Mouse (Mus musculus): ENCODE measurements around the gene Rasgrf1. TPM values are rescaled to one million over a fixed set of nuclear protein-coding genes. Genes with fewer than 3 reads are reported as not detected.

Gene Rasgrf1
- polyA plus RNA-seq, 1 experiment = 0.03 TPM

DNA sequence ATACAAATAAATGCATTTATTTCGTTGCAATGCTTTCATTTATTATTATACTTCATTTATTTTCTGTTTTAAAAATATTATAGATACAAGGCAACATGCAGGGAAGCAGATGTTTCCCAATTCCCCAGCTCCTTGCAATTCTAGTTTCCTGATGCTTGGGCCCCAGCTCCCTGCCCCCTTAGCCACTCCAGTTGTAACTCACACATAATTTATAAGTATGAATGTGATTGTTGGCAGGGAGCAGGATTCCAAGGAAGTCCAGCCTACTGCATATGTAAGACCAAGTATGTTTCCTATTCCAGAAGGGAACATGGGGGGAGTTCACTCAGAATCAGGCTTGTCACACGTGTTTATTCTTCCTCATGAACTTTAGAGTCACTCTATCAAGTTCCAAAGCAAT lies 102.1 kb downstream of the Rasgrf1 start:
- no peaks in the 10 kb centered on the region for H3K4me1 ChIP-seq (ENCODE audit: control insufficient read depth, insufficient read depth, low read length)
- 48% methylated on average over 2 of the region's 2 CpGs for WGBS
- no peak overlapping the region for H3K4me3 ChIP-seq (ENCODE audit: insufficient read depth, low read depth, low read length)
- TF ChIP-seq CTCF (conservative IDR thresholded peaks at IDR 0.05; ENCODE audit: insufficient read depth, insufficient read length, low read depth, low read length) (no peak), POLR2A (IDR thresholded peaks at IDR 0.05; ENCODE audit: low read depth, low read length) (no peak)
- no peaks in the 10 kb centered on the region for H3K27me3 ChIP-seq (replicated peaks; ENCODE audit: control insufficient read depth, insufficient read depth, low read length)
- DNase-seq = peak; percentile 37
- H3K36me3 ChIP-seq (ENCODE audit: control insufficient read depth, insufficient read depth, low read length) = no peaks in the 10 kb centered on the region
- H3K27ac ChIP-seq (ENCODE audit: insufficient read depth, low read depth, low read length) = no peak overlapping the region

DNA sequence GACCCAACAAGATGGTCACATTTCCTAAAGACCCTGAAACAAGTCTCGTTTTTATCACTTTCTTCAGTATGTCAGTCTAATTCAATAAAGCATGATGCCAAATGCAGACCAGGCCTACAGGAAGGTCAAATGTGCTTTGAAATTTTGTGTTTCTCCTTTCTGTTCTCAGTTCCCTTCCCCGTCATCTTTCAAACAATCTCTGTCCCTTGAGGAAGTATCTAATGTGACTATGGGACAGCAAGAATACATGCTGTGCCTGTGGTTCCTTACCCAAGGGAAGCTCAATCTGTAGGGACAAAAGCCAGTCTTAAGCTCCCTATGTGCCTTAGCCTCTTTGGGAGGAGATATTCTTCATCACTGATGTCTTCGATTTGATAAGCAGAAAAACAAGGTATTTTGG lies 104.9 kb downstream of the Rasgrf1 start:
- WGBS = 88% methylated on average over 3 of the region's 3 CpGs
- Histone ChIP-seq H3K36me3 (ENCODE audit: control insufficient read depth, insufficient read depth, low read length) (no peaks in the 10 kb centered on the region), H3K4me3 (ENCODE audit: insufficient read depth, low read depth, low read length) (no peak overlapping the region), H3K27ac (ENCODE audit: insufficient read depth, low read depth, low read length) (no peak overlapping the region), H3K27me3 (replicated peaks; ENCODE audit: control insufficient read depth, insufficient read depth, low read length) (no peaks in the 10 kb centered on the region), H3K4me1 (ENCODE audit: control insufficient read depth, insufficient read depth, low read length) (no peaks in the 10 kb centered on the region)
- no peak for DNase-seq
- no peak for TF ChIP-seq POLR2A (IDR thresholded peaks at IDR 0.05; ENCODE audit: low read depth, low read length)
- TF ChIP-seq CTCF (conservative IDR thresholded peaks at IDR 0.05; ENCODE audit: insufficient read depth, insufficient read length, low read depth, low read length) = no peak

DNA sequence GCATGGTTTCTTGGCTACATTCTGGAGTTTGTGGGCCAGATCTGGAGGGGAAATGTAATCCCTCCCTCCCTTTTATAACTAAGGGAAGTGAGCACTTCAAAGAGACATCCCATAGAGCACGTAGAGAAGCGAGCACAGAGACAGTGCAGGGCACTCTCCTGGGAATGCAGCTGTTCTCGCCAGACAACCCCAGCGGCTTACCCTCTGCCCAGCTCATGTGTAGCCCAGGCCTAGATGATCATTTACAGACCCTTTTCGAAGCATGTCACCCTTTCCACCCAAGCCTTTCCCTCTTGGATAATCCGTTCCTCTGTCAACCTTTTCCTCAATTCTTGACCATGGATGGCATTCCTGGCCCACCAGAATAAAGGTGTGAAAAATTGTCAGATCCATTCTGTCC lies 106.5 kb downstream of the Rasgrf1 start:
- no peak overlapping the region for H3K27ac ChIP-seq (ENCODE audit: insufficient read depth, low read depth, low read length)
- TF ChIP-seq POLR2A (IDR thresholded peaks at IDR 0.05; ENCODE audit: low read depth, low read length) (no peak), CTCF (conservative IDR thresholded peaks at IDR 0.05; ENCODE audit: insufficient read depth, insufficient read length, low read depth, low read length) (no peak)
- no peak for DNase-seq
- H3K4me3 ChIP-seq (ENCODE audit: insufficient read depth, low read depth, low read length) = no peak overlapping the region
- no peaks in the 10 kb centered on the region for H3K27me3 ChIP-seq (replicated peaks; ENCODE audit: control insufficient read depth, insufficient read depth, low read length)
- no peaks in the 10 kb centered on the region for H3K36me3 ChIP-seq (ENCODE audit: control insufficient read depth, insufficient read depth, low read length)
- 55% methylated on average over 6 of the region's 6 CpGs for WGBS
- H3K4me1 ChIP-seq (ENCODE audit: control insufficient read depth, insufficient read depth, low read length) = no peaks in the 10 kb centered on the region

DNA sequence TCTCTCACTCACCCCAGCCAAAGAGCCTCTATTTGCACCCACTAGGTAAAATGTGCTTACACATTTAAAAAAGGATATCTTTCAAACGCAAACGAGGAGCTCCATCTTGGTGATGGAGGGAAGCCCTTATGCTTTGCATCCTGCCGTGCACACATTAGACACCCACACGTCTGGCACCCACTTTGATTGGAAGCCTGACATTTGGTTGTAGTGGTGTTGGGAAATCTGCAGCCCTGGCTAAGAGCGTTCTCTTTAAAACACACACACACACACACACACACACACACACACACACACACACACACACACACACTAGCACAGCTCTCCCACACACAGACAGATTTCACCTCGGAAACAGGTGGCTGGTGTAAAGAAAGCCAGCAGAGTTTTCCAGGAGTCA lies 111.2 kb downstream of the Rasgrf1 start:
- Histone ChIP-seq H3K27me3 (replicated peaks; ENCODE audit: control insufficient read depth, insufficient read depth, low read length) (no peaks in the 10 kb centered on the region), H3K4me1 (ENCODE audit: control insufficient read depth, insufficient read depth, low read length) (no peaks in the 10 kb centered on the region), H3K27ac (ENCODE audit: insufficient read depth, low read depth, low read length) (no peak overlapping the region), H3K4me3 (ENCODE audit: insufficient read depth, low read depth, low read length) (no peak overlapping the region), H3K36me3 (ENCODE audit: control insufficient read depth, insufficient read depth, low read length) (no peaks in the 10 kb centered on the region)
- DNase-seq = no peak
- 79% methylated on average over 6 of the region's 6 CpGs for WGBS
- TF ChIP-seq POLR2A (IDR thresholded peaks at IDR 0.05; ENCODE audit: low read depth, low read length) = no peak
- TF ChIP-seq CTCF (conservative IDR thresholded peaks at IDR 0.05; ENCODE audit: insufficient read depth, insufficient read length, low read depth, low read length) = no peak

GRCm38 (mm10) chr9:90021442-90021841 lies 111.7 kb downstream of the Rasgrf1 start:
- no peak for TF ChIP-seq POLR2A (IDR thresholded peaks at IDR 0.05; ENCODE audit: low read depth, low read length)
- no peak for TF ChIP-seq CTCF (conservative IDR thresholded peaks at IDR 0.05; ENCODE audit: insufficient read depth, insufficient read length, low read depth, low read length)
- WGBS = 87% methylated on average over 4 of the region's 4 CpGs
- Histone ChIP-seq H3K4me1 (ENCODE audit: control insufficient read depth, insufficient read depth, low read length) (no peaks in the 10 kb centered on the region), H3K27ac (ENCODE audit: insufficient read depth, low read depth, low read length) (no peak overlapping the region), H3K4me3 (ENCODE audit: insufficient read depth, low read depth, low read length) (no peak overlapping the region), H3K36me3 (ENCODE audit: control insufficient read depth, insufficient read depth, low read length) (no peaks in the 10 kb centered on the region), H3K27me3 (replicated peaks; ENCODE audit: control insufficient read depth, insufficient read depth, low read length) (no peaks in the 10 kb centered on the region)
- DNase-seq = no peak

DNA sequence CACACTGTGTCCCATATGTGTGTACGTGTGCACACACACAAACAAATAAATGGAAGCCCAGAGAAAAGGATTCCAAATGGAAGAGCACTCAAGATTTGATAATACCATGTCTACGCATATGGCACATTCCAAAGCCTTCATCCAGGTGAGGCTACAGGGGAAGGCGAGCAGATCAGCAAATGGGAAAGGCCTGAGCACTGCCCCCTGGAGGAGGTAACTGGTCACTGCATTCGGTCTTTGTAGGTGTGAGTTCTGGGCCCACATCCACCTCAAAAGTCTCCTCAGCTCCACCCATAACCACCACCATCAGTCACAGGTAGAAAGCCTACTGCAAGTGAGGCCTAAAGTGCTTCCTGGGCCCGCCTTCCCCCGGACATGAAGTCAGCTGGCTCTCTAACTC lies 118.0 kb downstream of the Rasgrf1 start:
- DNase-seq = no peak
- H3K36me3 ChIP-seq (ENCODE audit: control insufficient read depth, insufficient read depth, low read length) = no peaks in the 10 kb centered on the region
- TF ChIP-seq CTCF (conservative IDR thresholded peaks at IDR 0.05; ENCODE audit: insufficient read depth, insufficient read length, low read depth, low read length) (peak; percentile 16; the same call in 1 of the 2 replicates), POLR2A (IDR thresholded peaks at IDR 0.05; ENCODE audit: low read depth, low read length) (no peak)
- no peak overlapping the region for H3K4me3 ChIP-seq (ENCODE audit: insufficient read depth, low read depth, low read length)
- WGBS = 95% methylated on average over 6 of the region's 6 CpGs
- H3K4me1 ChIP-seq (ENCODE audit: control insufficient read depth, insufficient read depth, low read length) = no peaks in the 10 kb centered on the region
- no peaks in the 10 kb centered on the region for H3K27me3 ChIP-seq (replicated peaks; ENCODE audit: control insufficient read depth, insufficient read depth, low read length)
- H3K27ac ChIP-seq (ENCODE audit: insufficient read depth, low read depth, low read length) = no peak overlapping the region

- H3K4me3 ChIP-seq (ENCODE audit: insufficient read depth, low read depth, low read length) = no peak overlapping the region
- no peak overlapping the region for H3K27ac ChIP-seq (ENCODE audit: insufficient read depth, low read depth, low read length)
- no peaks in the 10 kb centered on the region for H3K4me1 ChIP-seq (ENCODE audit: control insufficient read depth, insufficient read depth, low read length)
- DNase-seq = peak; percentile 35
- no peaks in the 10 kb centered on the region for H3K27me3 ChIP-seq (replicated peaks; ENCODE audit: control insufficient read depth, insufficient read depth, low read length)
- H3K36me3 ChIP-seq (ENCODE audit: control insufficient read depth, insufficient read depth, low read length) = no peaks in the 10 kb centered on the region
- TF ChIP-seq CTCF (conservative IDR thresholded peaks at IDR 0.05; ENCODE audit: insufficient read depth, insufficient read length, low read depth, low read length) = no peak
- whole genome bisulfite sequencing = 72% methylated on average over 4 of the region's 4 CpGs
Observed at GRCm38 (mm10) chr9:90033922-90034321, 124.2 kb downstream of the Rasgrf1 start.

DNA sequence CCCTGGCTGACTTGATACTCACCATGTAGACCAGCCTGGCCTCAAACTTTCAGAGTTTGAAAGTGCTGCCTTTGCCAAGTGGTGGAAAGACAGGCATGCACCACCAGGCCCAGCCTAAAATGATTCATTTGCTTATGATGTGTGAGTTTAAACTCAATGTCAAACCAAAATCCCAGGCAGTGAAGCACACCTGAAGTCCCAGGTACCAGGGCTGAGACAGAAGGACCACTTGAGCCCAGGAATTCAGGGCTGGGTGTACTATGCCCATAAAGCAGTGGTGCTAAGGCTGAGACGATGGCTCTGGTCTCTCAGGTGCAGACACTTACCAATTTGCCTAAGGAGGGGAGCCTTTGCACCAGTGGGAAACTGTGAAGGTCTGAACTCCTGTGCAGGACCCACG lies 125.5 kb downstream of the Rasgrf1 start:
- 75% methylated on average over 2 of the region's 2 CpGs for WGBS
- TF ChIP-seq CTCF (conservative IDR thresholded peaks at IDR 0.05; ENCODE audit: insufficient read depth, insufficient read length, low read depth, low read length) (no peak), POLR2A (IDR thresholded peaks at IDR 0.05; ENCODE audit: low read depth, low read length) (no peak)

More for the DNA sequence above, 125.5 kb downstream of the Rasgrf1 start:
- Histone ChIP-seq H3K4me3 (ENCODE audit: insufficient read depth, low read depth, low read length) (no peak overlapping the region), H3K27me3 (replicated peaks; ENCODE audit: control insufficient read depth, insufficient read depth, low read length) (no peaks in the 10 kb centered on the region), H3K27ac (ENCODE audit: insufficient read depth, low read depth, low read length) (no peak overlapping the region), H3K36me3 (ENCODE audit: control insufficient read depth, insufficient read depth, low read length) (no peaks in the 10 kb centered on the region), H3K4me1 (ENCODE audit: control insufficient read depth, insufficient read depth, low read length) (no peaks in the 10 kb centered on the region)
- no peak for DNase-seq

All from kidney, adult 2 months (tissue).